Mouse (Mus musculus): ENCODE results near the gene Ftsj1.

Gene Ftsj1

DNA sequence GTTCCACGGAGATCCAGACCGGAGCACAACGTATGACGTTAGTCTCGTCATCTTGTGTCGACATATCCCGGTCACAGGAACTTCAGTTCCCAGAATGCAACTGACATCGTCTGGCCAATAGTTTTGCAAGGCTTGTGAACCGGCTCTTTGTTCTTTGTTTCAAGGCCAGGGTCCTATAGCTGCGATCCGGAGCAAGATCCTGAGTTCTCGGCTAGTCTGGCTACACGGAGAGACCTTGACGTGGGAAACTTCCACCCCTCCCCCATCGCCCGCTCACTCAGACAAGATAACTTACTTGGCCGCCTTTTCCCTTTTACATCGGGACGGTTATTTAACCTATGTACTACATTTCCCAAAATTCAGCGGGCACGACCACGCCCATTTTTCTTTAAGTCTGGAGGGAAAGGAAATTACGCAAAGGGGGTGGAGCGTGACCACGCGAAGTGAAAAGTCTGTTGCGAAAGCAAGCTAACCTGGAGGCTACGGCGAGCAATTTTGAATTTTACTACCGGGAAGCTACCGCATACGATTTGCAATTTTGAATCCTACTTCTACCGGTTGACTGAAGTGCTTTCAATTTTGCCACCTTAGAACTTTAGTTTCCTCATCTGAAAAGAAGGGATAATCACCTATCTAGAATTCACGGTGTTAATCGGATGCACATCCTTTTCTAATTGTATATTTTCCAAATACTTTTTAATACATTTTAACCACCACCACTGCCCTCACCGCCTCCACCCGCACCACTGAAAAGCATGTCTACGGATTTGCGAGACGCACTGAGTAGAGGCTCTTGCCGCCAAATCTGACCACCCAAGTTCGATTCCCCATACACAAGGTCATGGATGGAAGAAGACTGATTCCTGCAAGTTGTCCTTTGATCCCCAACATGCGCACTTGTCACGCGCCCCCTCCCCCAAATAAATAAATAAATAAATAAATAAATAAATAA lies at the start of gene Ftsj1:
Ftsj1 (minus strand) TSS at position 73 of the 952 bp plus-strand sequence.
- DNase-seq (ENCODE audit: low read depth), result peak; percentile 87

DNA sequence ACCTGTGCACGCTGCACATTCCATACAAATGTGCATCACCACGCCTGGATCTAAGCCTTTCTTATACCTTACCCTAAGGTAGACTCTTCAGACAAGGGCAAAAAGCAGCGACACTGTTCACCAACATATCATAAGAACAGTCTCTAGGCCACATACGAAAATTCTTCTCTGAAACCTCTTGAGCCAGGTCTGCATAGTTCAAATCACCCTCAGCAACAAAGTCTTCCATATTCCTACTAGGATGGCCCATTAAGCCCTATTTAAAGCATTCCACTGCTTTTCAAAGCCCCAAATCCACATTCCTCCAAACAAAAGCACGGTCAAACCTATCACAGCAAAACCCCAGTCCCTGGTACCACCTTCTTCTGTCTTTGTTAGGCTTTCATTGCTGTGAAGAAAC lies 36.4 kb upstream of the Ftsj1 start:
- no peak for DNase-seq (ENCODE audit: low read depth)

DNA sequence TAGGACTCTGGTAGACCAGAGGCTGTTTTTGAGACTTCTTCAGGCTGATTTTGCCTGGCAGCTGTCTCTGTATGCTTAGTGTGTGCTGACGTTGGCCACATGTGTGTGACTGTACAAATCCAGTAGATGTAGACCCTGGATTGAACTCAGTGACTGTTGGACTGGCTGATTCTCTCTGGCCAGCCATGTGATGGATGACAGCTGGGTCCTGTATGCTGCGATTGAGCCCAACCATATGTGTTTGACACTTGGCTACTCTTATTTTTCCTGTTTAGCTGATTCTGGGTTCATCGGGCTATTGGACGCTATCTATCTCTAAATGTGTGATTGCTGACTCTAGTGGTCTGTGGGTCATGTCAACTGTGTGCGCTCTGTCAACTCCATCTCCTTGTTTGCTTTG lies 21.9 kb upstream of the Ftsj1 start:
- DNase-seq (ENCODE audit: low read depth), result no peak

DNA sequence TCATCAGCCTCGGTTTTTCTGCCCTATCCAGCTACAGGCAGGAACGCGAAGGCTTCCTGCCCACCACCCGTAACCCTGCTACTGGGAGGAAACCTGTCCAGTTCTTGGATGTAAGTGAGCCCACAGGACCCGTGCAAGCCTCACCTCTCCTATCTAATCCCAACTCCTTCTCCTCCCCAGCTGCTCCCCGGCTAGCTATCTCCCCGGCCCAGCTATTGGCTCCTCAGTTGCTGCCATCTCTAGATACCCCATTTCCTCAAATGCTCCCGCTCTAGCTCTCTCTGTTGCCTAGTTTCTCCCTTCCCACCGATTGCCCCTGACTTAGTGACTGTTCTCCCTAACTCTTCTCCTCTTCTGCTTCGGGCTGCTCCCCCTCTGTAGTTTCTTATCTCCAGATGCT lies 19.8 kb upstream of the Ftsj1 start:
- peak; percentile 51 for DNase-seq (ENCODE audit: low read depth)

DNA sequence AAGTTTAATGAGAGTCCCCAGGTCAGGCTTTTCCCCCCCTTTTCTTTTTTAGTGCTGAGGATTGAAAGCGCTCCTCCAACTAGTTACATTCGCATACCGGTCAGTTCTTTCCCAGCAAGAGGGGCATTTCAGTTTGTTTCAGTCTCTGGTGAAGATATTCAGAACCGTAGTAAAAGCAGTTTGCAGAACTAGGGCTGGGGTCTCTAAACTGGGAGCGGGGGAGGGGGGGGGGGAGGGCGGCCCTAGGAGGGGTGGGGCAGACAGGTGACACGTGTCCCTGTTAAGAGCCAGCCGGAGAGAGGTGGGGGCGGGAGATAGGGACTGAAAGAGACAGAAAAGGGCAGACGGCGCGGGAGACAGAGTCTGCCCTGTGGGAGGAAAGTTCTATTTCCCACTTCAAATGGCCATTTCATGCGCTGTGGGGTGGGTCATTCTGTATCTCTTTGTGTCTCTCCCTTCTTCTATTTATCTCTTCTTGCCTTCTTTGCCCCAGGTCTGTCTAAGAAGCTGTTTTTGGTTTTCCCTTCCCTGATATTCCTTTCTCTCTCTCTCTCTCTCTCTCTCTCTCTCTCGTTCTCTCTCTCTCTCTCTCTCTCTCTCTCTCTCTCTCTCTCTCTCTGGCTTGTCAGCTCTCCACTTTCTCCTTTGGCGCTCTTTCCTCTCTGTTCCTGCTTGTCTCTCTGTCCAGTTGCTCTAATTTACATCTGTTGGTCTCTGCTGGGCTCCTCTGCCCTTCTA lies 19.0 kb upstream of the Ftsj1 start, which contains the start of gene Slc38a5:
Slc38a5 (plus strand) TSS at position 51 of the 738 bp plus-strand sequence.
- DNase-seq (ENCODE audit: low read depth), result no peak

DNA sequence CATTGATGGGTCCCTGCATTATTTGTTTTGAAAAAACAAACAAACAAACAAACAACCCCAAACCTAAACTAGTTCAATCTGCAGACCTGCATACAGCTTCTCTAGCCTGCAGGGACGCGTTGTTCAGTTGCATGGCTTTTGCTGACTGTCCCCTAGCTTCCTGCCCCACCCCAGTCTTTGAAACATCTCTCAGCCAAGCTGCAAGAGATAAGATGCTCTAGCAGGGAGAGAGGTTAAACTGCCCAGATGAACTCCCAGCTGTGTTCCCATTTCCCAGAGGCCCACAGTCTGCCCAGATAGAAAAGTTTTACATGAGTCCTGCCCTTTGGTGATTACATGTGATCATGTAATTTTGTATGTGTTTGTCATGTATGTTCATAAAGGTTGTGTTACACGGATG lies 12.0 kb upstream of the Ftsj1 start:
- DNase-seq (ENCODE audit: low read depth), result no peak

DNA sequence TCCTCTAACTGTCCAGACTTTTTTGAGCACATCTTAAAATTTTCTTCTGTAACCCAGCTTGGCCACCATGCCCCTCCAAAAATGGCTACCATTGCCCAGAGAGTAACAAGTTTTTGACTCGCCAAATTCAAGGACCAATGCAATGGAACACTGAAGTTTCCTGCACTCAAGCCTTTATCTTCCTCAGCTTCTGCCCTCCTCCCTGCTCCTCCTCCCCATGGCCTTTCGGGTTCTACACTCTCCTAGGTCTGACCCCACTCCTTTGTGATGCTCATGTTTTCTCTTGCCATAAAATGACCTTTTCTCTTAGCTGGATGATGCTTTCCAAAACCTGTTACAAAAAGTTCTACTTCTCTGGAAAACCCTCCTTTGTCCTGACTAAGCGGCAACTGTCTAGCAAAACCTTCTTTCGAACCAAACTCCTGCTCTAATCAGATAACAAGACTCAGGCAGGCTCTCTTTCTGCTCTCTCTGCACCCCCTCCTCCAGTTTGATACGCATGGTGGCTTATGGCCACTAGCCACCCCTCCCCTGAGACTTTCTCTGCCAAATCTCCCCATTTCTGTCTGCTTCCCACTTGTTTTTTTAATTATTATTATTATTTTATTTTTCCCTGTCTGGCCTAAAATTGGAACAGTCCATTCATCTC lies 11.1 kb upstream of the Ftsj1 start:
- no peak for DNase-seq (ENCODE audit: low read depth)

DNA sequence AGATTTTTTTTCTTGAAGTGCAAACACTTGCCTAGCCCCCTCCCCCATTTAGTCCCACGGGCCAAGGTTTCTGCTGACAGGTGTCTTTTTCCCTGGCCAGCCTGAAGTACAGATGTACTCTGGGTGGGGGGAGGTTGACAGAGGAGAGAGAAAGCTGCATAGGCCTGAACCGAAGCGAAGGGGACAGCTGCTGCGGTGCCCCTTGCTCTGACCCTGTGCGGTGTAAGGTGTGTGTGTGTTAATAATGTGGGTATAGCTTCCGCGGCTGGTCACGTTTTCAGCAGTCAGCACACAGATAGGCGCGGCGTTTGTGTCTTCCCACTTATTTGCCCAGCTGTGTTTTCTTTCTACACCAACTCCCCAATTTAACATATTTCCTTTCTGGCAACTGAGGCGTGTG lies 7.3 kb upstream of the Ftsj1 start:
- DNase-seq (ENCODE audit: low read depth), result no peak

DNA sequence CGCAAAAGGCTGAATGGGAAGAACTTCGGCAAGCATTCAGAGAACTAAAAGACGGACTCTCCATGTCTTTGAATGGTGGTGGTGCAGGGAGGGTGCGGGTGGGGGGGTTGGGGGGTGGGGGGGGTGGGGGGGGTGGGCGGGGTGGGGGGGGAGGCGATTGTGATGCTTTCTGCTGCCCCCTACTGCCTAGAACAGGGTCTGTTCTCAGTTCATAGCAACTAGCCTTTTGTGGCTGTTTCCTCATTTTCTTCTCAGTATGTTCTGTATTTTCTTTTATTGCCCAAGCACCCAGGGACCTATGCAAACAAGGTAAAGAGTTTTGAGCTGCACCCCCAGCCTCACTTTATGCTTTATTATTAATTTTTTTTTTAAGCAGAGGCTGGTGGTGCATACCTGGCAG lies 3.6 kb upstream of the Ftsj1 start:
- no peak for DNase-seq (ENCODE audit: low read depth)

DNA sequence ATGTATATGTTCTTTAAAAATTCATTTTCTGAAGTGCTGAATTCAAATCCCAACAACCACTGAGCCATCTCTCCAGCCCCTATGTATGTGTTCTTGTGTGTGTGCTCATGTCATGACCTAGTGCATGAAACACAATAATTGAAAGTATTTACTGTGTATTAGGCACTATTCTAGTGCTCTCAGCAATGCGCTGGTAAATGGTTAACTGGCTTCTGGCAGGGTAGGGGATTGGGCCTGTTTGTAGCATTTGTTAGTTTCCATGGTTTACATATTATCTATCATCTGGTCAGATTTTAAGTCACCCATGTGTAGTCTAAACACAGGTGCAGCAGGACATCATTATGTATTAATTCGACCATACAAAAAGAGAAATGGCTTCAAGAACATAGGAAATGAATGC lies 1.5 kb upstream of the Ftsj1 start:
- no peak for DNase-seq (ENCODE audit: low read depth)

DNA sequence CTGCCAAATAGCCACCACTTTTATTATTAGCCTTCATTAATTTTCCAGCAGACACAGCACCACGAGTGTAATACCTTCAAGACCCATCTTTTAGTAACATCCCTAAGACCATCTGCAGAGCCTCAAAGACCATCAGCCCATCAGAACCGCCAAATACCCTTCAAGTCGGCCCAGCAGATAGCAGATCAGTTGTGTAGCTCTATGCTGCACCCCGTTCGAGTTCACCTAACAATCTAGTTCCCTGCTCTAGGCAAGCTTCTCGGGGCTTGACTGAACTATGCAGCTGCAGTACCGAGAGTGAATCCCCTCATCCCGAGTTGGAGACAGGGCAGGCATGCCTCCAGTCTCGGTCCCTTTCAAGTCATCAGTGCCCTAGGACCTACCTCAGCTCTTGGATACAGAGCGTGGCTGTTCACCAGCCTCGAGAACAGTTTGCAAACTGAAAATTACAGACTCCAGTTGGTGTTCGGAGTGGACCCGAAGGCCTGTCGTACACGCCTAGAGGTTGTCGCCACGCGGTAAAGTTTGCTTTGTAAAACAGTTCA lies 345 bp downstream of the Ftsj1 start:
- DNase-seq (ENCODE audit: low read depth), result no peak

DNA sequence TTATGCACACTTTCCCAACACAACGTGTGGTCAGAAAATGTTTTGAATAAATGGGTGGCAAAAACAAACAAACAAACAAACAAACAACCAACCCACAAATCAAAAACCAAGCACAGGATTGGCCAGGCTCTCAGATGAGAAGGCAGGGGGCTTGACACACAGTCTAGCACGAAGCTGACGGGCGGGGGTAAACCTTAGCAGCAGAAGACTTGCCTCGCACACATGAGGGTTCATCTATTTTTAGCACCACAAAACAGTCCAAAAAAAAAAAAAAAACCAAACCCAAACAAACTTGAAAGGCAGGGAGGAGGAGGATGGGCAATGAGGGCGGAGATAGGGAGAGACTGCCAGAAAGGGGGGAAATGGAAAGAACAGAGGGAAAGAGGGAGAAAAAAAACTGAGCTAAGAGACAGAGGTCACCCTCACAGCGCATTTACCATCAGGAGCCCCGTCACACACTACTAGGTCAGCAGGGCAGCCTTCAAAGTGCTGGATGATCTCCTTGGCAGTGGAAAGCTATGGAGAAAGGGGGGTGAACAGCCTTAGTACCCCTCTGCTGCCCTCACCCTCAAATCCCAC lies 3.6 kb downstream of the Ftsj1 start:
- no peak for DNase-seq (ENCODE audit: low read depth)

DNA sequence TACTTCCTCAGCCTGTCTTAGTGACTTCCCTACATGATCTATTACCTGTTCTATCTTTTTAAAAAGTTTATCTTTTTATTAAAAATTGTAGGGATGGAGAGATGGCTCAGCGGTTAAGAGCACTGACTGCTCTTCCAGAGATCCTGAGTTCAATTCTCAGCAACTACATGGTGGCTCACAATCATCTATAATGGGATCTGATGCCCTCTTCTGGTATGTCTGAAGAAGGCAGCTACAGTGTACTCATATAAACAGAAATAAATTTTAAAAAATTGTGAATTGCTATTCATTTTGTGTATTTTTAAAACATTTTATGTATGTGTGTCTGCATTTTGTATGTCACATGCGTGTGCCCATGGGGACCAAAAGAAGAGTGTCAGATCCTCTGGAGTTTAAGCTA lies 4.5 kb downstream of the Ftsj1 start:
- no peak for DNase-seq (ENCODE audit: low read depth)

DNA sequence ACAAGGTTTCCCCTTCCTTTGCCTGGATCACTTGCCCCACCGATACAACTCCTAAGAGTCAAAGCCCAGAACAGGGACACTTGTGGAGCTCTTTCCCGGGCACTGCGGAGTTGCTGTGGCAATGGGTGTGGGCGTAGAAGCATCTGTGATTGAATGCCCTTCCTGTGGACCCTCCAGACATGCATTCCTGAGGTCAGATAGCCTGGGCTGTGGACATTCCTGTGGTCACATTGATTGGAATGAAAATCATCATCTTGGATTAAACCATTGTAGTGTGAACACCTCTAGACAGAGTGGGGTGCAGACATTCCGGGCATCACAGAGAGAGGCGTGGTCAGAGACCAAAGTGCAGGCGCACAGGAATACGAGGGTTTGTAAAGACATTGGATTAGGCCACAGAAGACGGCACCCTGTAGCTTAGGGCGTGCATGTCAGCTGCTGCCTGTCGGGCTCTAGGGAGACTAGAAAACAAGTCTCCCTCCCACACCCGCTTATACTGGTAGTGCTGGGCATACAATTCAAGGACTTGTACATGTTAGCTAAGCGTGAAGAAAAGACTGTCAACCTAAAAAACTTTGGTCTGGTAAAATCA lies 13.3 kb downstream of the Ftsj1 start:
- DNase-seq (ENCODE audit: low read depth), result no peak

DNA sequence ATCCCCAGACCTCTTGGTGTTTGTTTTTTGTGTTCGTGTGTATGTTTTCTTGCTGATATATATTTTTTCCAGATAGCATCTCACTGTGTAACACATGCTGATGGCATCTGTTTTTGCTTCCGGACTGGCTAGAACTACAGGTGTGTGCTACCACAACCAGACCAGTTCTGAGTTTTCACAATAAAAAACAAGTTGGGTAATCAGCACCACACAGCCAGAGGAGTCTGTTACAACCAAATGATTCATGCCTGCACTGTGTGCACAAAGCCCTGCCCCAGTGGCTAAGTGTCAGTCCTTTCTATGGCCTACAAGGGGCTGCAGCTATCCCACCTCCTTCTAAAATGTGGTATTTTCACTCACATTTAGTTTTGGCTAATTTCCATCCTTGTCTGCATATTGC lies 15.5 kb downstream of the Ftsj1 start:
- no peak for DNase-seq (ENCODE audit: low read depth)

DNA sequence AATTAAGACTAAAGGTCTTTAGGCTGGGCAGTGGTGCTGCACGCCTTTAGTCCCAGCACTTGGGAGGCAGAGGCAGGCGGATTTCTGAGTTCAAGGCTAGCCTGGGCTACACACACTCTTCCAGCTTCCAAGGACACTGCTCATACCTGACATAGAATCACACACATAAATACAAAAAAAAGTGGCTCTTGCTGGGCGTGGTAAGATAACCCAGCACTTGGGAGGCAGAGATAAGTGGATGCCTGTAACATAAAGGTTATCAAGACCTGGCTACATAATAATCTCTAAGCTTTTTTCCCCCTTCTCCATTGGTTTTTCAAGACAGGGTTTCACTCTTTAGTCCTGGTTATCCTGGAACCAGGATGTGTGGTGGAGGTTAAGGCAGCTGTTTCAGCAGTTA lies 18.6 kb downstream of the Ftsj1 start:
- no peak for DNase-seq (ENCODE audit: low read depth)

DNA sequence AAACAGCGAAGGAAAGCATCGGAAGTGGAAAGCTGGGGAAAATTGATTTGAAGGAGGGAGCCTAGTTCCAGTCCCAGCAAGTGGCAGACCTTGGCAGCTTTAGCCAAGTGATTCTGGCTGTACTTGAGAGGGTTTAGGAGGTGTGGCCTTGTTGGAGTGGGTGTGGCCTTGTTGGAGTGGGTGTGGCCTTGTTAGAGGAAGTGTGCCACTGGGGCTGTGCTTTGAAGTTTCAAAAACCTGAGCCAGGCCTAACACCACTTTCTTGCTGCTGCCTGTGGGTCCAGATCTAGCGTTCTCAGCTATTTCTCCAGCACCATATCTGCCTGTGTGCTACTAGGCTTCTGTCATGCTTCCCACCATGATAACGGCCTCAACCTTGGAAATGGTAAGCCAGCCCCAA lies 21.9 kb downstream of the Ftsj1 start:
- DNase-seq (ENCODE audit: low read depth), result no peak

DNA sequence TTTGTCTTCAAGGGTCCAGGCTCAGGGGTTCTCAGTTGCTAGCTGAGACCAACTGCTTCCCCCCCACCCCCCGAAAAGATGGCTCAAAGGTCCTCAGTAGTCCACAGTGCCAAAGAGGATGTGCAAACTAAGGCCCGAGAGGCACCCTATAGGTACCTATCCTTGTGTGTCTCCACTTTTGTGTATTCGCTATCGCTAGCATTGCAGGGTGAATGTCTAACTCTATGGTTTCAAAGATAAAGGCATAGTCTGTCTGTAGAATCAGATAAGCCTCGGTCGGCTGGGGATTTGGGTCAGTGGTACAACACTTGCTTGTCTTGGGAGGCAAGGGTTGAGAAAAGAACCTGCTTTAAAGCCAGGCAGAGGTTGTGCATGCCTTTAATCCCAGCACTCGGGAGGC lies 28.7 kb downstream of the Ftsj1 start:
- no peak for DNase-seq (ENCODE audit: low read depth)

DNA sequence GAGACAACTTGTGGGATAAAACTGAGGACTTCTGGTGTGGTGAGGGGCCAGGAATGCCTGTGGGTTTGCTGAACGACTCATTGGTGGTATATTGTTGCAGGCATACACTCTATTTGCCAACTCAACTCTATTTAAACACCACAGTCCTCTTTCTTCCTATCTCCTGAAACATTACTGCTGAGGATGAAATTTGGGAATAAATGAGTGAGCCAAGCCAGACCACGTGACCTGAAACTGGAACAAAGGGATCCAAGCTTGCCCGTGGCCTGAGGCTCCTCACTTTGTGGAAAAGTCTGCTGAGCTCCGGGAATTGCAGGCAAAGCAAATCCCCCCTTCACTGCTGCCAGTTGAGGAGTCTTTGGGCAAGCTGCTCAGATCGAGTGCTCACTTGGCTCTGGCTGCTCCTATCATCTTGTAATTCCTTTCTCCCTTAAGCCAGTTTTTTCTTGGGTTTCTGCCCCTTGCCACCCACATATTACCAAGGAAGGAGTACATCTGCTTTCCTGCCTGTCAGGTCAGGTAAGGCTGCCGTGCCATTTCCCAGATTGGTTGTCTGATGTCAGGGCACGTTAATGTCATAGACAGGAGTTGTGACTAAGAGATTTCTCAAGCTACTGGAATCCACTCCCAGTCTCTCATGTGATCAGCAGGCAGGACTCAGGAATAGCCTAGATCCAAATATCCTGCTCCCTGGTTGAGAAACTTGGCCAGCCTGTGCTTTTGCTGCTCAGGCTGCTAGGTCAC lies 29.4 kb downstream of the Ftsj1 start:
- DNase-seq (ENCODE audit: low read depth), result no peak

DNA sequence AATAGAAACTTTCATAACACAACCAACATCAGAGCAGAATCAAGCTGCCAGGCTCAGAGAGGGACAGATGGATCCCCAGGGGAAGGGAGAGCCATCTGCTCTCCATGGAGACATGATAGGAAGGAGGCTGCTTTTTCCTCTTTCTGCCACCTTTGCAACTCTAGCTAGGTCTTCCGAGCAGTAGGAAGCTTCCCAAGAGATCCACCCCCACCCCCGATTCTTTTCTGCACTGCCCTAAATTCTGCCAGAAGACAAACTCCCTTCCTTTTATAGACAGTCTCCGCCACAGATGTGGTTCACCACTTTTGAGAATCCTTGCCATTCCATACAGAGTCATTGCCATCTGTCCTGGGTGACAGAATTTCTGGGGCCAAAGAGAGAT lies 29.9 kb downstream of the Ftsj1 start:
- no peak for DNase-seq (ENCODE audit: low read depth)

DNA sequence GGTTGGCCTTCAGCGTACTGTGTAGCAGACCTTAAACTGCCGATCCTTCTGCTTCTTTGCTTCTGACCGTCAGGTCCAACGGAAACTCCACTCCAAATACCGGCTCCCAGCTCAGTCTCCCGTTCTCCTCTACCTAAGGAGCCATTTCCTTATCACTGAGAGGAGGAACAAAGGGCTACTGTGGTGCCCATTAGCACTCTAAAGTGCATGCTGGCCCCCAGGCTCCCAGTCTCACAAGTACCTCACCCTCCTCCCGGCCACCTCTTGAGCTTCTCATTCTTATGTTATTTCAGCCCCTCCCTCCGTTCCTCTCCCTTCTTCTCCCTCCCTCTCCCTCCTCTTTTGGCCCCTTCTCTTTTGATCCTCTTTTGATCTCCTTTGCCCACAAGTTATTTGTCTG lies 32.6 kb downstream of the Ftsj1 start:
- DNase-seq (ENCODE audit: low read depth), result no peak

Measured in c-Kit-positive CD71-positive TER-119-negative erythroid progenitor cells, embryonic 14.5 days (primary cell).